Mouse (Mus musculus) adrenal gland, postnatal 10 days (tissue): Measurements from ENCODE around the gene Aif1. TPM values are rescaled to one million over a fixed set of nuclear protein-coding genes. Genes with fewer than 3 reads are reported as not detected.
A peak's percentile ranks its signal among the peaks of the same experiment; 100 is the strongest.

Experiments used
- DNase-seq: peaks from one replicate; pipeline ENCODE4 v3.0.0; 2021; ENCODE audit warnings: mixed read lengths
- total RNA-seq, 2 experiments: library from RNA; stranded (reverse); gene quantifications; 2 replicates each; pipeline ENCODE4 v1.2.3; 2021

Gene Aif1
- total RNA-seq, 2 experiments from 2014 or later: 6.6 to 6.8 TPM

- DNase-seq: no peak
Measured at GRCm38 (mm10) chr17:35167794-35168193, 8.1 kb downstream of the Aif1 start.

GRCm38 (mm10) chr17:35166352-35167035, 9.4 kb downstream of the Aif1 start:
- DNase-seq: peak; percentile 69

DNA sequence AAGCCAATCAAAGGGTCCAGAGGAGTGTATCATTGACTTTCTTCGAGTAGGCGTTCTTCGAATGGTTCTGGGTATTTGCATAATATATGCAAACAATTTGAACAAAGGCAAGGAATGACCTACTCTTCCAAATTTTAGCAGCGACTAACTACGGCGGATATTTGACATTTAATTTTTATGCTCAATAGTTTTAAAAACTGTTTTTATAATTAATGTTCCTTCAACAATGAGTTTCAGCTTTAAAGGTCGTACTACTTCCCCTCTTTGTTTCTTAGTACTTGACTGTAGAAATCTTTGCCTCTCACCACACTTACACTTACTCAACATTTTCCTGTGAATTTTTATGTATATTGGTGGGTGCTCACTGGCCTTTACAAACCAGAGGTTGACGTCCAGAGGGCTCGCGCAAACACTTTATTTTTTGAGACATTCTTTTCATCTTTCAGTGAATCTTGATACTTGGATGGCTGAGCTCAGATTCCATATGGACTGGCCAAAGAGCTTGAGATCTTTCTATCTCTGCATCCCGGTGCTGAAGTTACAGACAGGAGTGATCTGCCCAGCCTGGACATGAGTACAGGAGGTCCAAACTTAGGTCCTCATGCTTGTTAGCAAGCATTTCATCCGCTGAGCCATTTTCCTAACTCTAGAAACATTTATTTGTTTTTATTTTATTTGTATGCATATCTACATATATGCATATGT, 10.3 kb downstream of the Aif1 start:
- no peak for DNase-seq

DNA sequence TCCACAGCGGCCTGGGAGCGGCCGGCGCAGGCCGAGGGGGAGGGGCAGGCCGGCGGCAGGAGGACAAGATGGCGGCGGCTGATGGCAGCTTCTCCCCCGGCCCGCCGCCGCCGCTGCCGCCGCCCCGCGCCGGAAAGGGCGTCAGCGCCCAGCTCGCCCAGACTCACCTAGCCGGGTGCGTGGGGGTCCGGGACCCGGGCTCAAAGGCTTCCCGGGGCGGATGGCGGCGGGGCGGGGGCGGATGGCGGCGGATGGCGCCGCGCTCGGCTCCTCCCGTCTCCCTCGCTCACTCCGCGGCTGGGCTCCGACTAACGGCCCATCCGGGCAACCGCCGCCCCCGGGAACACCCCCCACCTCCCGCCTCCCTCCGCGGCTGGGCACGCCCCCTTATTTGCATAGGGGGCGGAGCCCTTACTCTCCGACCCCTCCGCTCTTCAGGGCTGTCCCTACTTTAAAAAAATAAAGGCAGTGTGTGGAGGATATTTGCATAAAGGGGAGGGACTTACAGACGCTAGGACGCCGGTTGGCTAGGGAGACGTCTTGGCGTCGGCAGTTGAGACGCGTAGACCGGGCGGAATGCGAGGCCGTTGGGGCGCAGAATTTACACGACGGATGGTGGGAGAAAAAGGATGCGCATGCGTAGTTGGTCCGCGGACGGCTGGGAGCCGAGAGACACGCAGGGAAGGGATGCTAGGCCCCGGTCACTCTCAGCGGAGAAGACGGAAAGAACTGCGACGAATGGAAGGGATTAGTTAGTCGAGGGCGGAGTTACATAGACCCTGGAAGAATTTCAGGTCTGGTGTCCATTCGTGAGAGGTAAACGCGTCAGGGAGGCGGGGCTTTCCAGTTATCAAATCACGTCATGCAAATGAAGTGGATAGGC, 11.1 kb downstream of the Aif1 start, which contains the start of gene Prrc2a:
Gene Prrc2a (minus strand): TSS at position 330 of the 883 bp plus-strand sequence.
- peak; percentile 98 for DNase-seq

DNA sequence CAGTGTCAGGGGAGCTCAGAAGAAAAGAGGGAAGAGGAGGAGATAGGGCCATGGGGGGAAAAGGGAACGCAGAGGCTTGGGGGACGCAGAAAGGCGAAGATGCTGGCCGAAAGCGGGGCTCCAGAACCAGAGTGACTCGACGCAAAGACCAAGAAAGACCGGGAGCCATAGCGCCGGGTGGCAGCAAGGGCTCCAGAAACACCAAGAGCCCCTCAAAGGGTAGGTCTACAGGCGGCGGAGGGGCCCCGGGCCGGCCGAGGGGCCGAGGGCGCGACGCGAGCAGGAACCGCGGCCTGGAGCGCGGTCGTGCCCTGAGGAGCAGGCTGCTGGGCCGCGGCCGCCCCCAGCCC, 11.7 kb downstream of the Aif1 start:
- no peak for DNase-seq

GRCm38 (mm10) chr17:35163326-35164081, 12.4 kb downstream of the Aif1 start:
- DNase-seq: no peak

DNA sequence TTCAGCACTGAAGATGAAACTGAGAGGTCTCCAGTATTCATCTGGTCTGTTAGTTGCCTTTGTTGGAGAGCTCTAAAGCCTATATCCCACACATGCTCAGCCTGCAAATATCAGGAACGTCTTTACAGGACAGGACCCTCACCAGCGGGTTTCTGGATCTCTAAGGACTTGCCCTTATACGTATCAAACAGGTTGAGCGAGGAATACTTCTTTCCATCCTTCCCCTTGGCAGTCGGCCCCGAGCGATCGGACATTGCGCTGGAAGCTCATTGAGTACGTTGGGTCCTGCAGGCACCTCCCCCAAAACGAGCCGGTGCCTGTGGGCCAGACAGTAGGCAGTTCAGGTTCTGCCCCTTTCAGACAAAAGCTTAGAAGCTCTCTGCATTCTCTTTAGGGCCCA, 13.1 kb downstream of the Aif1 start:
- peak; percentile 62 for DNase-seq

- DNase-seq: no peak
Measured at GRCm38 (mm10) chr17:35162121-35162520, 13.7 kb downstream of the Aif1 start.

GRCm38 (mm10) chr17:35161421-35161820, 14.4 kb downstream of the Aif1 start:
- no peak for DNase-seq

DNA sequence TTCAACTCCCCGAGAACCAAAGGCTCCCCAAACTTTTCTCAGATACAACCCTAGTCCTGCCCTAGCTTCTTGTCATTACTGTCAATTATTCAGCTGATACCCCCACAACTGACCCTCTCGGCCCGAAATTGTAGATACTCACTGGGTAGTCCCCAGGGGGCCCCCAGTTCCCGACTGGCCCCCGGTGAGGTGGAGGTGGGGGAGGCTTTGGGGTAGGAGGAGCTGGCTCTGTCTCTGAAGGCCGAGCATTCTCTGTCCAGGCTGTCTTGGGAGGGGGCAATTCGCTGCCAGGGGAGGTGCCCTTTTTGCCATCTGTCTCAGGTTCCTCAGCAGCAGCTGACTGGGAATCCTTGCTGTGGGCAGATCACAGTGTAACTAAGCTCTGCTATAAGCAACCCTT, 16.2 kb downstream of the Aif1 start:
- no peak for DNase-seq

DNA sequence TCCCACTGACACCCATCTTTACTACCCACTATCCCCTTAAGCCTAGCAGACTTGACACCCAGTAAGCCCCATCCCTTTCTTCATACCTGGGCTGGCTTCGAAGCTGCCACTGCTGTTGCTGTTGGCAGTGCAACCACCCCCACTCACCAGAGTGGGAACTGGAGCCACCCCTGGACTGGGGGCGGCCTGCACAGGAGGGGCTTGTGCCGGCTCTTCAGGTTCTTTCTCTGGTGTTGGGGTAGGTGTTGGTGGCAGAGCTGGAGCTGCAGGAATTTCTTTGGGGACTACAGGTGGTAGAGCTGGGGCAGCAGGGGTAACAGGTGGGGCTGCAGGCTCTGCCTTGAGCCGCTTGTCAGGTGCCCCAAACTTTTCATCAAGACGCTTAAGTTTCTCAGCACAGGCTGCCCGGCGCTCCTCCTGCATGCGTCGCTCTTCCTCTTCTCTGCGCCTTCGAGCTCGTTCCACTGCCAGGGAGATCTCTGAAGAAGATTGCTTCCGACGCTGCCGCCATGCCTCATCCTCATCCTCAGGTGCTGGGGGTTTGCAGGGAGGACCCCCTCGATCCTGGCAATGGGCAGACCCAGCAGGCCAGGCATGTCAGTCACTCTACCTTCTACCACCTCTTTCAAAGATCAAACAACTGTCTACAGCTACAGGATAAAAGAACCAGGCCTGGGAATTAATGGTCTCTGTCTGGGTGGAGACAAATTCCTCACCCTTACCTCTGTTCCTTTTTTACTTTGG, 16.8 kb downstream of the Aif1 start:
- DNase-seq: no peak

DNA sequence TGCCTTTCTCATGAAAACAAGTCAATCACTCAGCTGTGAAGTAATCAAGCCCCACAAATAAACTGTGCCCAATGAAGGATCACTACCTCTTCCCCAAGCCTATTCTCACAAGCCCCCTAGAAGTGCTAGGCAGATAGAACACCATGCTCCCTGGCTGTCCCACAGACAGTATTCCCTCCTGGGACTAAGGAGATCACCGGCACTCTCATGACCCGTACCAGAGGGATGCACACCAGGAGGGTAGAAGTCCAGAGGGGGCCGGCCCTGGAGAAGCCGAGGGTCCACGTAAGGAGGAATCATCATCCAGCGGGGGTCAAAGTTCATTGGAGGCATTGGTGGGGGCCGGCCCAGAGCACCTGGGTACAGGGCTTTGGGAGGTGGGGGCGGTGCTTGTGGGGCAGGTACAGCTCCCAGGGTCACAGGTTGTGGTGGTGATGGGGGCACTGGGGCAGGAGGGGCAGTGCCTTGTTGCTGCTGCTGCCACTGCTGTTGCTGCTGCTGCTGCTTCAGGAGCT, 18.1 kb downstream of the Aif1 start:
- no peak for DNase-seq

GRCm38 (mm10) chr17:35157254-35157653, 18.6 kb downstream of the Aif1 start:
- no peak for DNase-seq

DNA sequence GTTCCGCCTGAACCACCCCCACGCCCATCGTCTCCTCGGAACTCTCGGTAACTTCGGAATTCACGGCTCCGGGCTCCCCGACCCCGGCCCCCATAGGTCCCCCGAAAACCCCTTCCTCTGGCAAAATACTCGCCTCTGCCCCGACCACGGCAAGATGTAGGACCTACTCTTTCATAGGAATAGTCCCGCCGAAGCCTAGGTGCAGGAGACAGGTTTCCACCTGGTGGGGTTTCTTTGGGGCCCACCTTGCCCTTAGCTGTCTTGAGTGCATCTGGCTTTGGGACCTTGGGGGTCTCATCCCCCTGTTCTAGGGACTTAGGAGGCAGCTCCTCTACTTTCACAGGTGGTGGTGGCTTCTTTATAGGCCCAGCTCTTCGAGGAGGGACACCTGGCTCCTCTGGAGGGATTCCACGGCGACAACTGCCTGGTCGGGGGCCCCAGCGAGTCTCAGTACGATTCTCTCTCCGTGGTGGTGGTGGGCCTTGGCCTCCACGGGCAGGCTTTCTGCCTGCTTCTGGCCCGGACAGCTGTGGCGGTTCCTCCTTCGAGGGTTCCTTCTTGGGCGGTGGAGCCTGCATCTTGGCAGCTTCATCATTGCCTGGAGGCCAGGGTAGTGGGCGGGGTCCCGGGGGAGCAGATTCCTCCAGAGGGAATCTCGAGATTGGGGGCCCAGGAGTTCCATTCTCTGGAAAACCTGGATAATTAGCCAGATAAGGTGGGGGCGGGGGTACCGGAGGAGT, 19.2 kb downstream of the Aif1 start:
- no peak for DNase-seq

GRCm38 (mm10) chr17:35155451-35155850, 20.4 kb downstream of the Aif1 start:
- no peak for DNase-seq

DNA sequence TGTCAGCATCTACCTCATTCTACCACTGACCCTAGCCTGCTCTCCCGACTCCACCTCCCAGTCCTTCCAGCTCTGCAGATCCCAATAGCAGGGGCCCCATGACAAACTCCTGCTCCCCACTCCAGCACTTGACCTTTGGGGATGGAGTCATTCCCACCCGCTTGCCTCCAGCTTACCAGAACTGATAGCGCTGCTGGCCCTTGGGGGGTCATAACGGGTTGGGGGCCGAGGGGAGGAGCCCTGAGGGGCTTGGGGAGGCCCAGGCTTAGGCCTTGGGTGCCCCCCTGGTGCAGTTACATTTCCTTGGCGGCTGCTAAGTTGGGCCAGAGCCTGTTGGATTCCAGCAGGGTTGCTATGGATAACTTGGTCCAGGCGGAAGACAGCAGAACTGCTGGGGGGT, 21.3 kb downstream of the Aif1 start:
- no peak for DNase-seq

DNA sequence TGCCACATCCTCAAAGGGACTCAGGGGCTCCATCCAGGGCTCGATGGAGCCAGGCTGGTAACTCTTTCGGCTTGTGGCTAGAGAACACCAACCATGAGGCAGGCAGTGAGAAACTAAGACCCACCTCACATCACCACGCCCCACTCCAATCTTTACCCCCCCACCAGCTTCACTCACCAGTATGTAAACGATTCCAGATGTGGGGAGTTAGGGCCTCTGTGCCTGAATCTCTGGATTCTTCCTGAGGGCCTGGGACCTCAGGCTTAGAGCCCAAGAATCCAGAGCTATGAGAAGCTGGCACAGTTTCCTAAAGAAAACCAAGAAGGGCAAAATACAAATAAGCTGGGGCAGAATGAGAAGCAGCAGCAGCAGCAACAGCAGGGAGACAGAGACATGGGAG, 21.9 kb downstream of the Aif1 start:
- DNase-seq: no peak

- no peak for DNase-seq
Measured at GRCm38 (mm10) chr17:35153077-35153476, 22.8 kb downstream of the Aif1 start.

DNA sequence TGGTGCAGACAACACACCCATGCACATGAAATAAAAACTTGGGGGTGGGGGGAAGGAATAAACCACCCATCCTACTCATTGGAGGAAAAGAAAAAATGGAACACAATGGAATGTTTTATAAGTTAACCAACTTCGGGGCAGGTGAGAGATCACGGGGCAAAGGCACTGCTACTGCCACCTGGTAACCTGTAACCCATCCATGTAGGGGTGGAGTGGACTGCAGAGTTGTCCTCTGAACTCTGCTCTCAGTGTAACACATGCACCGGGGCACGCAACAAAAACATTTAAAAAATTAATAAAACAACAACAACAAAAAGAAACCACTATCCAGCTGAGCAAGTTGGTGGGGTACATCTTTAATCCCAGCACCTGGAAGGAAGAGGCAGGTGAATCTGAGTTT, 23.7 kb downstream of the Aif1 start:
- DNase-seq: no peak

DNA sequence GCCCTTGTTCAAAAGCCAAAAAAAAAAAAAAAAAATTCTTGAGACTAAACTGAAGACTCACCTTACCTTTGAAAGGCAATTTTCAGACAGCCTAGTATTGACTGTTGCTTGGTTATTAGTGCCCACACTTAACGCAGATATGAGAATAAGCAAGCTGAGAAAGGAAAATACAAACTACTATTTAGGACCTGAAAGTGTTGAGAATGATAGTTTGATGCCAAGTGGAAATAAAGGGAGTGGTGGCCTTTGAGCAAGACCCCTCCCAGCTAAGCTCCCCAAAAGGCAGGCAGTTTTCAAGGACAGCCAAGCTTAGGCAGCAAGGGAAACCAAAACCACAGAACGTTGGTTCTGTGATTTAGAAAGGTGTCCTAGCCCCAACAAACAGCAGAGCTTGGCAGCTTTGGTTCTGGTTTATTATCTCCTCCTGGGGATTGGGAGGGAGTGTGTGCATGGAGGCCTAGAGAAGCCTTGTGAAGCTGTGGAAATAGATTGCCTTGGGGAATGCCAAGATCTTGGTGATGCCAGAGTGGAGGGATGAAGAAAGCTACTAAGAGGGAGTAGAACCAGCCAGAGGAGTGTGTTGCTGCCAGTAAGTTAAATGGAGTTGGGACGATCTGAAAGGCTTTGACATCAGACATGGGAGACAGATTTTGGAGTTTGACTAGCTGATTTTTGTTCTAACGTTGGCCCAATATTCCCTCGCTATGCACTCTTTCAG, 27.8 kb downstream of the Aif1 start:
- DNase-seq: peak; percentile 54
